8 mouse cellular contexts compared by ENCODE assay signal in genomic region chr9:122736742-122737141, GRCm38 (mm10). TPM values are rescaled to one million over a fixed set of nuclear protein-coding genes. Genes with fewer than 3 reads are reported as not detected.
DNase-seq lines count a peak whose midpoint lies in the region; ATAC-seq and TF ChIP-seq lines count a peak whose summit lies in the region.
"Had no signal": no experiment of that assay in that cellular context is flagged by ENCODE, and none has a peak within 500 bp of the region (broad histone marks: within the 10 kb centered on the region; RNA-seq: fewer than 3 reads in every experiment).

No protein-coding gene starts in this region.

- no peak overlapping the region for H3K4me3 ChIP-seq in layer of hippocampus, adult 2 months

- ATAC-seq in activated CD4-positive, CD25-positive, alpha-beta regulatory T cell, adult 4 months: peak; percentile 46

- DNase-seq in layer of hippocampus, adult 2 months (ENCODE audit: low spot score in 2 of 2): peak in 1 of 2 experiments; percentile 50
- no peak for DNase-seq in layer of hippocampus, adult 9-11 months
- peak; percentile 16 to 19 for DNase-seq in CD8-positive naive resting alpha-beta T cell, adult 2 months (ENCODE audit: low read depth in 2 of 2, low spot score in 2 of 2)
- peak; percentile 84 for DNase-seq in embryo, embryonic 11 days
- peak; percentile 54 to 60 for DNase-seq in kidney, postnatal 4 days
- DNase-seq in retina, postnatal 1 day: peak; percentile 79

- no peak overlapping the region for H3K27ac ChIP-seq in layer of hippocampus, adult 2 months

- TF ChIP-seq CTCF in layer of hippocampus, adult 2 months (conservative IDR thresholded peaks at IDR 0.05): peak; percentile 84

RNA-seq across cellular contexts. Expression of gene Topaz1, which starts 10.4 kb away (rescaled TPM):
- total RNA-seq in layer of hippocampus, adult 2 months (2021): not detected
- polyA plus RNA-seq in activated CD4-positive, CD25-positive, alpha-beta regulatory T cell, adult 4 months (2017; shearing (Covaris generic)): under 1 TPM in 1 of 2 experiments, not detected in 1; 0.07 TPM
- polyA plus RNA-seq: frontal cortex, adult 2 months had no signal
